Mouse (Mus musculus) cerebellum, adult 9-11 months (tissue): ENCODE results near the gene Sart1.
A peak's percentile ranks its signal among the peaks of the same experiment; 100 is the strongest.
"Not testable (repeated sequence)": the region's sequence is repeated elsewhere in the genome, so short reads cannot be mapped to it uniquely, and the experiment has no call there.

Source experiments
- DNase-seq: peaks from one replicate; pipeline ENCODE4 v3.0.0; 2022

The Sart1 gene

GRCm38 (mm10) chr19:5366175-5367052 is 22.1 kb downstream of the Sart1 start, which contains the start of gene Eif1ad:
Gene Eif1ad (plus strand): TSS chr19:5366741.
- DNase-seq = peak; percentile 96

- DNase-seq = peak; percentile 58
Measured at GRCm38 (mm10) chr19:5365751-5366150, 22.8 kb downstream of the Sart1 start.

DNA sequence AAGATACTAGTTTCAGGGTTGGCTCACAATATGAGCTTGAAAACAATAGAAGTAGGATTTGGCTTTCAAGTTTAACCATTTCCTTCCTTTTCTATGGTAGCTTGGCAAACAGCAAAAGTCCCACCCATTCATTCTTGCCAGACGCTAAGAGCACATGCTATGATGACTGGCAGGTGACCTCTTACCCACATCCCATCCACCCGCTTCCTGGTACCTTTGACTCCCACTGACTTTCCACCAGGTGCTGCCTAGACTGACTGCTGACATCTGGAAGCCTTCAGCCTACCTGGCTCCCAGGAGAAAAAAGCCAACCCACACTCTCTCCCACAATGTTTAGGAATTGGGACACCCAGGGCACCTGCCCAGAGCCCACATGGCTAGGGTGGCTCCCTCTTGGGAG is 24.4 kb downstream of the Sart1 start:
- DNase-seq = no peak

DNA sequence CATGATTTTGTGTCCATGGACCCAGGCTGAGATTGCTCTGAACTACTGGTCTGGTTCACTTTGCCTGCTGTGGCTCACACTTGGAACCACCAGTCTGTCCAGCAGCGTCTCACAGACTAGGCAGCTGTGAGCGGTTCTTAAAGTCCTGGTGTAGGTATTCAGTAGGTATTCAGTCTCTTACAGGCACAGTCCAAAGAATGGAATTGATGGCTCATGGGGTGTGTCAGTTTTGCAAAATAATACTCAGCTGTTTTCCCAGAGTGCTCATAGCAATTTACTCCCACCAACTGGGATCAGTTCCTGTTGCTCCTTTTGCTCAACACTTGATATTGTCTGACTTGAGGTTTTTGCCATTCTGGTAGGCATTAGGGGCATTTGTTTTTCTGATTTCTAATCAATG is 26.3 kb downstream of the Sart1 start:
- DNase-seq = no peak

- no peak for DNase-seq
Measured at GRCm38 (mm10) chr19:5356080-5356479, 32.4 kb downstream of the Sart1 start.

- DNase-seq = no peak
Measured at GRCm38 (mm10) chr19:5353609-5354008, 34.9 kb downstream of the Sart1 start.

GRCm38 (mm10) chr19:5349502-5349873 is 39.0 kb downstream of the Sart1 start, which contains the start of gene Cst6:
Gene Cst6 (minus strand): TSS chr19:5349574.
- DNase-seq = not testable (repeated sequence)

- DNase-seq = peak; percentile 61
Measured at GRCm38 (mm10) chr19:5348526-5349501, 39.7 kb downstream of the Sart1 start.

GRCm38 (mm10) chr19:5348064-5348463 is 40.4 kb downstream of the Sart1 start:
- DNase-seq = peak; percentile 32

DNA sequence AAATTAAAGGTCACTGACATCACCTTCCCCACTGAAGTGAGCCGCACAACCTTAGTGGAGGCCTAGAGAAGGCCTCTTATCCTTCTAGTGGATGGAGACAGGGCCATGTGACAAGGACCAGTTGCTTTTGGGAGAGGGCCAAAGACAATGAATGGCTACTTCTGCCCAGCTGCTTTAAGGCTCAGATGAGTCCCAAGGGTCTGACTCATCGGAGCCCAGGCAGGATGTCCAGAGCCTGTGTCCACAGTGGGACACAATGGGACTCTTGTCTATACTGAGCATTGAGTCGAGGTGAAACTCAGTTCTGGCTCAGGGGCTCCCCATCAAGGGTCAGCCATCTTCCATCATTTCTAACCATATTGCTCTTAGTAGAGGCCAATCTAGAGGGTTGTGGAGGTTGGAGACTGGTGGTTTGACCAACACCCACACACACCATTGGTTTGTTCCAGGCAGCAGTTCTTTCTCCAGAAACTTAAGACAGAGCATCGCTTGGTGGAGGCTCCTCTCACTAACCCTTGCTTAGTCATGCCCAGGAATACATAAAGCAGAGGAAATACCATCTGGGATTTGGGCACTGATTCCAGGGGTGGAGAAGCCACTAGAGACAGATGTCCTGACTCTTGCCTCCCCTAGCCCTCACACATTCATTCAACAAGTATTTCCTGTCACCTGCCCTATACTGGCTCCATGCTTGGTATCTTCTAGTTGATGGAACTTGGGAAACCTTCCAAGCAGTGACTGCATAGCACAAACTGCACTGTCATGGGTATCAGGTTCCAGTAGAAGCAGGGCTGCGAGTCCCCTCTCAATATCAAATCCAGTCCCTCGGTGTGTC is 43.0 kb downstream of the Sart1 start:
- no peak for DNase-seq

DNA sequence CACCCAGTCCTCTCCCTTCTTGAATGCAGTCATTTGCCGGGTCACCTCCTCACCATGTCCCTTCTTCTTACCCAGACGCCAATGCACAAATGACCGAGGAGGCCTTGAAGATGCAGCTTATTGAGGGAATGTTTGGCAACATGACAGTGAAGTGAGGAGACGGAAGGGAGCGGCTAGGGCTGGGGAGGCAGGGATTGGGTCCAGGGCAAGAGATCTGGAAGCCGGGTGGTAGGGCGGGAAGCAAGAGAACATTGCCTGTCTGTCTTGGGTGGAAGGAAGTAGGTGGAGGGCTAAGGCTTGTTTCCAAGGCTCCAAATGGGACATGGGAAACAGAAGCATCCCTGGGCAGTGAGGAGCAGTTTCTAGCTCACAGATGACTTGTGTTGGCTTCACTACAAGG is 47.1 kb downstream of the Sart1 start:
- DNase-seq = no peak

GRCm38 (mm10) chr19:5337975-5338374 is 50.5 kb downstream of the Sart1 start:
- DNase-seq = peak; percentile 75

DNA sequence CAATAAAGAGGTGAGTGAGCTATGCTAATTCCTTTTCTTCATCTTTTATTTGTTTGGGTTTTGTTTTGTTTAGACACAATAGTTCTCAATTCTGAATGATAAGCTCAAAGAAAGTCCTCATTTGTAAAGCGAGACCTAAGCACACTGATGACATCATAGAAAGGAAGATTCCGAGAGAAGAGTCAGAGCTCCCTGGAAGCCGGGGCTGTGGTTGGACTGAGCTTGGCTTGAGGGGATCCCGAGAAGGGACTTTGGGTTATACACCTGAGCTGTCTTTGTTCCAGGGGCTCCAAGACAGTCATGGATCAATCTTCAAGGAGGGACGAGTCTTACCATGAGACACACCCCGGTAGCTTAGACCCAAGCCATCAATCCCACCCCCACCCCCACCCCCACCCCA is 53.1 kb downstream of the Sart1 start, which contains the start of gene Catsper1:
Gene Catsper1, plus strand, starts transcription at position 301 of the 400 bp plus-strand sequence.
- DNase-seq = no peak

- DNase-seq = no peak
Measured at GRCm38 (mm10) chr19:5334741-5335140, 53.8 kb downstream of the Sart1 start.

DNA sequence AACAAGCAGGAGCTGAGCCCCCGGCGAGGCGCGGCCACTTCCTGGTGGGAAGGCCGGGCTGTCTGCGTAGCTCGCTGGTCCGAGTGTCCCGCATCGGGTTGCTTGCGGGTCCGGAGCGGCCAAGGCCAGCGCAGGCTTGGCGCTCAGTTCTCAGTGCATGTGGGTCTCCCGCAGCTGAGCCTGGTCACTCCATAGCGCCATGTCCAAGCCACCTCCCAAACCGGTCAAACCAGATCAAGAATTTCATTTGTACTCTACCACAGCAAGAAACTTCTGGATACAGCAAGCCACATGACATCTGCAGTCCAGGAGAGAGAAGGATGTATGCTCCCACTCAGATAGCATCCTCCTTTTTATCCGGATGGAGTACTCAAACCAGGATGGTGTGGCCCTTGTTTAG is 60.5 kb downstream of the Sart1 start:
- no peak for DNase-seq
